Mouse (Mus musculus): ENCODE data around the gene AI464131. TPM values are rescaled to one million over a fixed set of nuclear protein-coding genes. Genes with fewer than 3 reads are reported as not detected.
A peak's percentile ranks its signal among the peaks of the same experiment; 100 is the strongest.

Gene AI464131
- polyA plus RNA-seq, 1 experiment from 2014 or later: 8.1 TPM

- Histone ChIP-seq H3K36me3 (no peaks in the 10 kb centered on the region), H3K4me3 (replicated peaks) (no peak overlapping the region), H3K27me3 (replicated peaks) (no peaks in the 10 kb centered on the region), H3K4me2 (replicated peaks) (no peak overlapping the region), H3K4me1 (replicated peaks) (peaks cover 6% of the 10 kb centered on the region; the same call in 1 of the 2 replicates), H3K9me3 (no peaks in the 10 kb centered on the region), H3K27ac (no peak overlapping the region), H3K9ac (no peak overlapping the region)
- WGBS: 61% methylated on average over 6 of the region's 6 CpGs
- ATAC-seq: peak; percentile 16; the same call in 1 of the 2 replicates
Measured at GRCm38 (mm10) chr4:41522136-41522535, 19.3 kb upstream of the AI464131 start.

- H3K27me3 ChIP-seq (replicated peaks): no peaks in the 10 kb centered on the region
- H3K4me3 ChIP-seq (replicated peaks): no peak overlapping the region
- H3K4me2 ChIP-seq (replicated peaks): no peak overlapping the region
- H3K9me3 ChIP-seq: no peaks in the 10 kb centered on the region
- WGBS: 28% methylated on average over 14 of the region's 14 CpGs
- H3K27ac ChIP-seq: no peak overlapping the region
- no peaks in the 10 kb centered on the region for H3K36me3 ChIP-seq
- peaks cover 6% of the 10 kb centered on the region; the same call in 1 of the 2 replicates for H3K4me1 ChIP-seq (replicated peaks)
- no peak for ATAC-seq
- no peak overlapping the region for H3K9ac ChIP-seq
Measured at GRCm38 (mm10) chr4:41520641-41521040, 17.8 kb upstream of the AI464131 start.

DNA sequence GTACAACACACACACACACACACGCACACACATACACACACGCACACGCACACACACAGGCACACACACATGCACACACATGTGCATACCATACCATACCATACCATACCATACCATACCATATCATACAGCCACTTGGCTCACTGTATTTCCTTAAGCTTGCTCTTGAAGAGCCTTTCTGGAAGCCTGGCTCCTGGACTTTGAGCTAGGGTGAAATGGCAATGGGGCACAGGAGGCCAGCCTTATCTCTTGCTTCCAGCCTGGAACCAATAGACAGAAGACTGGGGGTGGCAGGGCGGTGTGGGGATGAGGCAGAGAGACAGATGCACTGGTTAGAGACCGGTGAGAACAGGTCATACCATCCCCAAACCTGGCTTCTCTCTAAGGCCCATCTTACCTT, 16.3 kb upstream of the AI464131 start:
- ATAC-seq: peak; percentile 64
- Histone ChIP-seq H3K9me3 (no peaks in the 10 kb centered on the region), H3K36me3 (no peaks in the 10 kb centered on the region), H3K4me1 (replicated peaks) (peaks cover 6% of the 10 kb centered on the region; the same call in 1 of the 2 replicates), H3K27ac (no peak overlapping the region), H3K4me3 (replicated peaks) (no peak overlapping the region), H3K4me2 (replicated peaks) (0 out of 2 replicates have a peak overlapping the region, but pooled peaks have one; percentile 6), H3K9ac (no peak overlapping the region), H3K27me3 (replicated peaks) (no peaks in the 10 kb centered on the region)
- WGBS: 98% methylated on average over 5 of the region's 5 CpGs

GRCm38 (mm10) chr4:41518349-41518748, 15.5 kb upstream of the AI464131 start:
- Histone ChIP-seq H3K4me3 (replicated peaks) (no peak overlapping the region), H3K4me1 (replicated peaks) (peaks cover 6% of the 10 kb centered on the region; the same call in 1 of the 2 replicates), H3K9me3 (no peaks in the 10 kb centered on the region), H3K4me2 (replicated peaks) (no peak overlapping the region), H3K36me3 (no peaks in the 10 kb centered on the region), H3K27ac (no peak overlapping the region), H3K27me3 (replicated peaks) (no peaks in the 10 kb centered on the region), H3K9ac (no peak overlapping the region)
- no peak for ATAC-seq
- 72% methylated on average over 7 of the region's 7 CpGs for WGBS

GRCm38 (mm10) chr4:41517233-41517632, 14.4 kb upstream of the AI464131 start, which contains the start of gene 1110017D15Rik:
Gene 1110017D15Rik (minus strand): TSS chr4:41517333.
- H3K9ac ChIP-seq: no peak within 1 kb of the TSS
- H3K27ac ChIP-seq: no peak within 1 kb of the TSS
- H3K4me2 ChIP-seq (replicated peaks): no peak within 1 kb of the TSS
- H3K4me3 ChIP-seq (replicated peaks): no peak within 1 kb of the TSS
- H3K36me3 ChIP-seq: no peaks in the 10 kb centered on the region
- ATAC-seq: no peak
- 92% methylated on average over 2 of the region's 2 CpGs for WGBS
- H3K9me3 ChIP-seq: no peaks in the 10 kb centered on the region
- H3K4me1 ChIP-seq (replicated peaks): peaks cover 6% of the 10 kb centered on the region; the same call in 1 of the 2 replicates
- H3K27me3 ChIP-seq (replicated peaks): no peaks in the 10 kb centered on the region

- no peaks in the 10 kb centered on the region for H3K4me1 ChIP-seq (replicated peaks)
- no peaks in the 10 kb centered on the region for H3K36me3 ChIP-seq
- no peak overlapping the region for H3K4me3 ChIP-seq (replicated peaks)
- no peaks in the 10 kb centered on the region; the same call in 1 of the 2 replicates for H3K27me3 ChIP-seq (replicated peaks)
- no peak overlapping the region for H3K27ac ChIP-seq
- ATAC-seq: no peak
- WGBS: 22% methylated on average over 8 of the region's 8 CpGs
- H3K4me2 ChIP-seq (replicated peaks): no peak overlapping the region
- H3K9ac ChIP-seq: no peak overlapping the region
- H3K9me3 ChIP-seq: no peaks in the 10 kb centered on the region
Measured at GRCm38 (mm10) chr4:41513714-41514113, 10.8 kb upstream of the AI464131 start.

DNA sequence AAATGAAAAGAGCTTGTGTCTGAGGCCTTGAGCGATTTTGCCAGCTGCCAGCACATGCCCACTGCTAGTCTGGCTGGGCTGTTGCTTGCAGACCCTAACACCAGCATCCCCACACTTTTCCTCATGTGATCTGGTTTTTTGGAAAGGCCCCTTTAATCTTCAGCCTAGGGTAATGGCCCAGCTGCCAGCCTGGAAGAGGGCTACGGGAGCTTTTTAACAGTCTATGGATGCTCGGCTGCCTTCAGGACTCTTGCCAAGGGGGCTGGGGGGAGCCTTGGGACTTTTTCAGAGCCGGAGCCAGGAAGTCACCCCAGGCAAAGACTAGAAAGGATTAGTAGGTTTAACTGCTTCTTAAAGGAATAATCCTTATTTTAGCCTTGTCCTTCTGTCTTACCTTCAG, 10.4 kb upstream of the AI464131 start:
- Histone ChIP-seq H3K9me3 (no peaks in the 10 kb centered on the region), H3K27me3 (replicated peaks) (no peaks in the 10 kb centered on the region; the same call in 1 of the 2 replicates), H3K27ac (no peak overlapping the region), H3K36me3 (no peaks in the 10 kb centered on the region), H3K4me2 (replicated peaks) (no peak overlapping the region), H3K4me3 (replicated peaks) (no peak overlapping the region), H3K9ac (no peak overlapping the region), H3K4me1 (replicated peaks) (no peaks in the 10 kb centered on the region)
- 40% methylated on average over 4 of the region's 4 CpGs for WGBS
- no peak for ATAC-seq

DNA sequence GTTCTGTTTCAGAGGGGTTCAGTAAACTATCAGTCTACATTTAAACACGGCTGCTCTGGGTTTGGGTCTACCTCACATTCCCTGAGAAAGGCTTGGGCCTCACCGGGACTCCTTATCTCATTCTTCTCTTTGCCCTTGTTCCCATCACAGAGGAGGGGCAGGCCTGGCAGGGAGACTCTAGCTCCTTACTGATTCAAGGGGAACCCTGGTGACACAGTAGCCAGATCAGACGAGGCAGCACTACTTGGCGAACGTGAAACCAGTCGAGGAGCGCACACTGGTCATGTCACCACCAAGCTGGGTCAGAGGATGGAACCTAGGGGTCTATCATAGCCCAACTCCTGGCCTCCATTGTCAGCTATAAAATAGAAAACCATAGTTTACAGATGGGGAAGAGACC, 5.1 kb upstream of the AI464131 start:
- Histone ChIP-seq H3K27ac (no peak overlapping the region), H3K4me3 (replicated peaks) (no peak overlapping the region), H3K27me3 (replicated peaks) (no peaks in the 10 kb centered on the region; the same call in 1 of the 2 replicates), H3K4me2 (replicated peaks) (peak overlapping the region; percentile 95; the same call in 1 of the 2 replicates), H3K4me1 (replicated peaks) (peaks cover 8% of the 10 kb centered on the region; the same call in 1 of the 2 replicates), H3K9me3 (no peaks in the 10 kb centered on the region), H3K9ac (no peak overlapping the region), H3K36me3 (no peaks in the 10 kb centered on the region)
- no peak for ATAC-seq
- 56% methylated on average over 7 of the region's 7 CpGs for WGBS

GRCm38 (mm10) chr4:41507326-41507924, 4.5 kb upstream of the AI464131 start:
- 4% methylated on average over 22 of the region's 22 CpGs for WGBS
- no peak overlapping the region for H3K27ac ChIP-seq
- no peaks in the 10 kb centered on the region; the same call in 1 of the 2 replicates for H3K27me3 ChIP-seq (replicated peaks)
- no peaks in the 10 kb centered on the region for H3K9me3 ChIP-seq
- peak; percentile 4; the same call in 1 of the 2 replicates for ATAC-seq
- peak overlapping the region; percentile 95 for H3K4me2 ChIP-seq (replicated peaks)
- peak overlapping the region; percentile 56 for H3K9ac ChIP-seq
- H3K36me3 ChIP-seq: no peaks in the 10 kb centered on the region
- H3K4me1 ChIP-seq (replicated peaks): peaks cover 14% of the 10 kb centered on the region; the same call in 1 of the 2 replicates
- peak overlapping the region; percentile 51 for H3K4me3 ChIP-seq (replicated peaks)

- H3K4me2 ChIP-seq (replicated peaks): peak overlapping the region; percentile 95
- no peaks in the 10 kb centered on the region for H3K9me3 ChIP-seq
- no peaks in the 10 kb centered on the region; the same call in 1 of the 2 replicates for H3K27me3 ChIP-seq (replicated peaks)
- peaks cover 15% of the 10 kb centered on the region; the same call in 1 of the 2 replicates for H3K4me1 ChIP-seq (replicated peaks)
- WGBS: under 1% methylated on average over 29 of the region's 29 CpGs
- H3K4me3 ChIP-seq (replicated peaks): peak overlapping the region; percentile 51
- ATAC-seq: peak; percentile 71
- H3K27ac ChIP-seq: no peak overlapping the region
- H3K9ac ChIP-seq: peak overlapping the region; percentile 56
- no peaks in the 10 kb centered on the region for H3K36me3 ChIP-seq
Measured at GRCm38 (mm10) chr4:41506906-41507305, 4.0 kb upstream of the AI464131 start.

DNA sequence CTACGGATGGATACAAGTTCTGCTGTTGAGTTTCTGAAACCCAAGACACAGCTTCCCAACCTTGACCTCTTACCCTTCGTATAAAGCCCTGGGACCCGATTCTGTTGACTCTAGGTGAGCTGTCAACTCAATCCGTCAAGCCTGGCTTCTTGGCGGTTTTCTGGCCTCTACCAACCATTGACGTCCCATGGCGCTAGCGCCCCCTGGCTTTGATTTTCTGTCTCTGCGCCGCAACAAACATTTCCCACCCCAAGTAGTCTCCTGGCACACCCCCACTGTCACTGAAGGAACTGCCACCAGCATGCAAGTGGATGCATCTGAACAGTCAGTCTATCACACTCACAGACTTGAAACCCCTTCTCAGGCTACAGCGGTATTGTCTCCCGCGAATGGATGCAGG, 3.3 kb upstream of the AI464131 start:
- Histone ChIP-seq H3K9me3 (no peaks in the 10 kb centered on the region), H3K27ac (no peak overlapping the region), H3K27me3 (replicated peaks) (no peaks in the 10 kb centered on the region; the same call in 1 of the 2 replicates), H3K4me3 (replicated peaks) (peak overlapping the region; percentile 51), H3K9ac (peak overlapping the region; percentile 56; the same call in 1 of the 2 replicates), H3K4me2 (replicated peaks) (peak overlapping the region; percentile 95), H3K36me3 (no peaks in the 10 kb centered on the region), H3K4me1 (replicated peaks) (peaks cover 15% of the 10 kb centered on the region)
- WGBS: 15% methylated on average over 13 of the region's 13 CpGs
- no peak for ATAC-seq

DNA sequence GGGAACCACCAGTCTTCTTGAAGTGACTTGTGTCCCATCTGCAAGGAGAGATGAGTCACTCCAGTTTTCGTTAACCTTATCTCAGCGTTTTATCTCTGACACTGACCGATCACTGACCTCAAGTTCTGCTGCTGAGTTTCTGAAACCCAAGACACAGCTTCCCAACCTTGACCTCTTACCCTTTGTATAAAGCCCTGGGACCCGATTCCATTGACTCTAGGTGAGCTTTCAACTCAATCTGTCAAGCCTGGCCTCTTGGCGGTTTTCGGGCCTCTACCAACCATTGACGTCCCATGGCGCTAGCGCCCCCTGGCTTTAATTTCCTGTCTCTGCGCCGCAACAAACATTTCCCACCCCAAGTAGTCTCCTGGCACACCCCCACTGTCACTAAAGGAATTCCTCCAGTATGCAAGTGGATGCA, 2.3 kb upstream of the AI464131 start:
- H3K27ac ChIP-seq: no peak overlapping the region
- ATAC-seq: no peak
- H3K4me1 ChIP-seq (replicated peaks): peaks cover 15% of the 10 kb centered on the region
- H3K4me2 ChIP-seq (replicated peaks): no peak overlapping the region
- H3K9me3 ChIP-seq: no peaks in the 10 kb centered on the region
- H3K4me3 ChIP-seq (replicated peaks): no peak overlapping the region
- H3K27me3 ChIP-seq (replicated peaks): peaks cover 4% of the 10 kb centered on the region
- WGBS: 56% methylated on average over 11 of the region's 11 CpGs
- no peaks in the 10 kb centered on the region for H3K36me3 ChIP-seq
- no peak overlapping the region for H3K9ac ChIP-seq

- no peak overlapping the region for H3K4me3 ChIP-seq (replicated peaks)
- H3K36me3 ChIP-seq: no peaks in the 10 kb centered on the region
- H3K4me1 ChIP-seq (replicated peaks): peaks cover 15% of the 10 kb centered on the region
- H3K9me3 ChIP-seq: no peaks in the 10 kb centered on the region
- H3K4me2 ChIP-seq (replicated peaks): no peak overlapping the region
- H3K27me3 ChIP-seq (replicated peaks): peaks cover 12% of the 10 kb centered on the region
- no peak overlapping the region for H3K9ac ChIP-seq
- H3K27ac ChIP-seq: no peak overlapping the region
- 72% methylated on average over 5 of the region's 5 CpGs for WGBS
- no peak for ATAC-seq
Measured at GRCm38 (mm10) chr4:41504325-41504724, 1.4 kb upstream of the AI464131 start.
